Mouse (Mus musculus): ENCODE data around the gene Ndufv3.

Gene Ndufv3

DNA sequence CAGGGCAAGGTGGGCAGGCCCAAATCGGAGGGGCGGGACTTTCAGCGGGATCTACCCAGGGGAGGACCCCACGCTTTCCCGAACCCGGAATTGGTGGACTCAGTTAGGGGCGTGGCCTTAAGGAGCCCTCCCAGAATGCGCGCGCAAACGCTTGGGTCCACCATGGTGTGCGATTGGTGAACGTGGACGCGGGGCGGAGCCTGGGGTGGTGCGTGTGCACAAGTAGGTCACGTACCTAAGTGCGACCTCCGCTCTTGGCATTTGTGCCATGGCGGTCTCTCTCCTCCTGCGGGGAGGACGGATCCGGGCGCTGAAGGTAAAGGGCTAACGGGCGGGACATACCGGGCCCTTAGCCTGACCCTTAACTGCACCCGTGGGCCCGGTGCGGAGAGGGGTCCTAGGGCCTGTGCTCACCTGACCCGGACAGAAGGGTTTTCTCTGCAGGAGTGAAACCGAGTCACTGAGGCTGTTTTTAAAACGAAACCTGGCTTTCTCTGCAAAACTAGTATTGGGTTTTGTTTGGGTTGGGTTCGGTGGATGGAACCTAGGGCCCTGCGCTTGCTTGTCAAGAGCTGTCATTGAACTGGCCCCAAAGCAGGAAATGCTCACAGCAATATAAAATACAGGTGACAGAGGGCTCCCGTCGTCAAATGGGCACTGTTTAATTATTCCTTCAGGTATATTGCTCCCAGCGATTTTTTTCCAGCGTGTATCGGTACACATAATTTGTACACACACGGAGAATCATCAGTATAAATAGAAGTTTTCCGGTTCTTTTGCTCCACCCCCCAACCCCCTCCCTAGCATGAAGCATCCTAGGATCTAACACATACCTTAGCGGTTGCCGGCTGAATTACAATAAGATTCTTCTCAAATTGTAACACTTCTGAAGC lies at the start of gene Ndufv3, which contains the start of gene Wdr4:
Ndufv3 (plus strand) TSS at position 170 of the 893 bp plus-strand sequence.
Wdr4 (minus strand) TSS at position 35 of the 893 bp plus-strand sequence.
- peak; percentile 99 for DNase-seq (ENCODE audit: low read depth, low spot score)

DNA sequence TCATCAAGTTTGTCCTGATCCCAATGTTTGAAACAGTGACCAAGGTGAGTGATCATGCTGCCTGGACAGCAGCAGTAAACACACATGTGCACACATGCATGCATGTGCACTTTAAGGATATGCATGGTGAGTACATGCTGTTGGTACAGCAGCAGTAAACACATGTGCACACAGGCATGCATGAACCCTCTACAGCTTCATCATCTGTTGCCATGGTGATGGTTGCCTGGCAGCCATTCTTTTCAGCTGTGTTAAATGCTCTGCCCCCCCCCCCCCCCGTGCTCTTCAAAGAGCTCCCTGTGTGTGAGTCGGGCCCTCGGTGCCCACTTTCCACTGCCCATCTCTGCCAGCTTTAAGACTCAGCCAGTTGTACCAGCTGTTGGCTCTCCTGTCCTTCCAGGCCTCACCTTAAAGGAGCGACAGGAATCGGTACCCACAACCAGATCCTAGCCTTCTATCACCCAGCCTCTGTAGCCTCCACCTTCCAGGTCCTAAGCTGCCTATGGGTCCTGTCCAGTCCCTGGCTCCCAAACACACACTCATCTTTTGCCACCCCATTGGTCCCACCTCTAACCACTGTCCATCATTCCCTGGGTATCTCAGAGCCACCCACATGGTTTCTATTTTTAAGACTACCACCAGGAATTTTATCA lies 49.0 kb upstream of the Ndufv3 start:
- DNase-seq (ENCODE audit: low read depth, low spot score), result no peak

DNA sequence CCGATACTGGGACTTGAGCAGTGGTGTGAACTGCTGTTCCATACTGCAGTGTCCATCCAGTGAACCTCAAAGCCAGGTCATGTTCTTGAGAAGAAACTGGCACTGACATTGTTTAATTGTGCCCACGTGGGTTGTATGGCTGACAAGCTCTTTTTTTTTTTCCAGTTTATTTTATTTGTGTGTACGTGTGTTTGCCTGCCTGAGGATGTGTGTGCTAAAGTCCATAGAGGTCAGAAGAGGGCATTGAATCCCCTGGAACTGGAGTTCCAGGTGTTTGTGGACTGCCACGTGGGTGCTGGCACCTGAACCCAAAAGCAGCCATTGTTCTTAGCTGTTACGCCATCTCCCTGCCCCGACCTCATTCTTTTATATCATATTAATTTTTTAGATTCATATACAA lies 45.5 kb upstream of the Ndufv3 start:
- no peak for DNase-seq (ENCODE audit: low read depth, low spot score)

DNA sequence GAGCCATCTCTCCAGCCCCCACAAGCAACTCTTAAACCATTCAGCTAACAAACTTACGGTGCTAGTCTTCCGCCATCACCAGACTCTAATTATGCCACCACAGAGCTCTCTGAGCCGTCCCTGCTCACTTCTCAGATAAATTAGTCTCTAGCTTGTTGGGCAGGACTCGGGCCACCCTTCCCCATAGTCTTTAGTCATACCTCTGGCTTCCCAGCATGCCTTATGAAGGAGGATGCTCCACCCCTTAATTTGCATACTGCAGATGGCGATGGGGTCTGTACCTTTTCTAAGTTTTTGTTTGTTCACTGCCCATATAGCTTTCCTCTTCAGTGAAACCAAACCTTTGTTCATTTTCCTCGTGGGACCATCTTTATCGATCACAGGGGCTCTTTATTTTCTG lies 41.3 kb upstream of the Ndufv3 start:
- DNase-seq (ENCODE audit: low read depth, low spot score), result no peak

DNA sequence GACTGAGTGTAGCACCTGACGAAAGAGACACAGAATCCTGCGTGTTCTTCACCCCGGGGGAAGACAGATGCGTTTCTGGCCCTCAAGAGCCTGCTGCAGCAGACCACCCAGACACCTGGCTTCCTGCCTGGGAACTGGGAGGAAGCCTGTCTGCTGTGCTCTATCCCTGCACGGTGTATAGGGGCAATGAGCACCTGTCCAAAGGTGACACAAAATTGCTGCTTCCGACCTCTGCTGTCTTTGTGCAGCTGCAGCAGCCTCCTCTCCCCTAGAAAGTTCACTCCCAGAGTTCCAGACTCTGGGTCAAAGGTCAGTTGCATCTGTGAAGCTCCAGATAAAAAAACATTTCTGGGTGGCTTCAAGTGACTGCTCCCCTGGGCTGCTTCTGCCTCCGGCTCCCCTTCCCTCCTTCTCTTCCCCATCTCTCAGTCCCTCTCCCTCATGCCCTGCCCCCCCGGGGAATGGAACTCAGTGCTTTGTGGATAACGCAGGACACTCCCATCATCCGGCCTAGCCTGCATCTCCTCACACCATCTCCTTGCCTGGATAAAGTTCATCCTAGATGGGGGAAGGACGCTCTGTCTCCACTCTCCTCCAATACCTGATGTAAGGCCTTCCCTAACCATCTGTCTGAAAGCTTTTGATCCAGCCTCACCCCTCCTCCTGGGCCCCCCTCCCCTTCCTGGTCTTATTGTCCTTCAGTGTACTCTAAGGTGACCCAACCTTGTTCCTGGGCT lies 40.6 kb upstream of the Ndufv3 start:
- DNase-seq (ENCODE audit: low read depth, low spot score), result no peak

DNA sequence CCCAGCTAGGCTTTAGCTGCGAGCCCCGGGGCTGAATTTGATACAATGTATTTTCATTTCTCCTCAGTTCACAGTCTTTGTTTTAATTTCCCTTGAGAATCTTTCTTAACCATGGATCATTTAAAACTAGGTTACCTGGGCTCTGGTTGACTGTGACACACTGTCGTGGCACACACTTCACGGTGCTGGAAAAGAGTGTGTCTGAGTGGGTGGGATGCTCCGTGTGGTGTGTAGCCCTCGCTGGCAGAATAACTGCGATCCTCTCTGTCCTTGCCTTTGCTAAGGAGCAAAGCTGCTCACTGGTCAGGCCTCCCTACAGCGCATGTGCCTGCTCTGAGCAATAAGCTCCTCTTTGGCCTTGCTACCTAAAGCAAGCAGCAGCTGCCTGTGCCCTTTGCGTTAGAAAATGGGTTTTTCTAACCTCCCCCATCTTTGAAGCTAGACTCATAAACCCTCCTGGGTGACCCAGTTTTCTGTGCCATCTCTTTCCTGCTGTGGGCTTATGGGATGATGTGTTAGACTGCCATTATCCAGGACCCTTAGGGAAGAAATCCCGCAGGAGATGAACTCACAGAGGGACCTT lies 33.2 kb upstream of the Ndufv3 start:
- no peak for DNase-seq (ENCODE audit: low read depth, low spot score)

DNA sequence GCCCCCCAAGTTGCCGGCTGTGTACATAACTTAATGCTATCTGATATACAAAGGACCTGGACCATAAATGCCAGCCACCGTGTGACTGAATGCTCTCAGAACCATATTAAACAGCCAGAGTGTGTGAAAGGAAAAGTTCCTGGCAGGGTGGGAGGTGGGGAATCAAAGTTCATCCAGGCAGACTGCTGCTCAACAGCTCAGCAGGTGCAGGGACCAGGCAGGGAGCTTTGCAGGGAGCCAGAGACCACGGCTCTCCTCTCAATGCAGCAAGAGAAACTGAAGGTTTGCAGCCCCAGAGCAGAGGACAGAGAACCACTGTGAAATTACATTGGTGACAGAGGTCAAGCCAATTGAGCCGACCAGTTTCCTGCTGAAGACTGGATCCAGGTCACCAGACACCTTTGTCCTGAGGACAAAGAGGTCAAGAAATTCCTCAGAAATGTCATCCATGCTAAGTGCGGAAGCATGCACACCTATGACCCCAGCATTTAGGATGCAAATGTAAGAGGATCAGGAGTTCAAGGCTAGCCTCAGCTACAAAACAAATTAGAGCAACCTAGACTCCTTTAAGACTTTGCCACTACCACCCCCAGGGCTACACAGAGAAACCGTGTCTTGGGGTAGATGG lies 32.4 kb upstream of the Ndufv3 start:
- no peak for DNase-seq (ENCODE audit: low read depth, low spot score)

DNA sequence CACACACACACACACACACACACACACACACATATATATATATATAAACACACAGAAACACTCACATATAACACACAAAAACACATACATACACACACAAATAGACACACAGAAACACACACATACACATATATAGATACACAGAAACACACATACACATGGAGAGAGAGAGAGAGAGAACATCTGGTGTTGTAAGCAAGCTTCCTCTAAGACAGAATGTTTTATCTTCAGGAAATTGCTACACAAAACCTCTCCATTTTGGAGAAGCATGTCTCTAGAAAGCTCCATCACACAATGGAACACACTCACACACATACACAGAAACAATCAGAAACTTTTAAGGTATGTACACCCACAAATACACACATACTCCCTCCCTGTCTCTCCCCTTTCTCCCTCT lies 28.6 kb upstream of the Ndufv3 start:
- DNase-seq (ENCODE audit: low read depth, low spot score), result no peak

DNA sequence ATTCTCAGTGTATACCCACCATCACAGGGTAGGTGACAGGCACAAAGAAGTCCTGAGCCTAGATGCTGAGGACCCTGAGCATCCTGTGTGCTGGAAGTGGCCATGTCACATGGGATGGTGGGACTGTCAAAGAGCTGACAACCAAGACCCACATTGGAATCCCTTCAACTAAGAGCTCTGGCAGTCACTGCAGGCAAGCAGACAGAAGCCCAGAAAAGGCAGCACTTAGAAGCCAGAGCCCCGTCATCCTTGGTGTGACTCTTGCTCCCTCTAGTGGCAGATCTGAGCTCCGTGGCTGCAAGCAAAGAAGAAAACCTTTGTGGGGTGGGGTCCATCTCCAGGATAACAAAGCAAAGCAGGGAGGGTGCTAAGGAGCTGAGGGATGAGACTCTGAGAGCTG lies 27.5 kb upstream of the Ndufv3 start:
- peak; percentile 68 for DNase-seq (ENCODE audit: low read depth, low spot score)

DNA sequence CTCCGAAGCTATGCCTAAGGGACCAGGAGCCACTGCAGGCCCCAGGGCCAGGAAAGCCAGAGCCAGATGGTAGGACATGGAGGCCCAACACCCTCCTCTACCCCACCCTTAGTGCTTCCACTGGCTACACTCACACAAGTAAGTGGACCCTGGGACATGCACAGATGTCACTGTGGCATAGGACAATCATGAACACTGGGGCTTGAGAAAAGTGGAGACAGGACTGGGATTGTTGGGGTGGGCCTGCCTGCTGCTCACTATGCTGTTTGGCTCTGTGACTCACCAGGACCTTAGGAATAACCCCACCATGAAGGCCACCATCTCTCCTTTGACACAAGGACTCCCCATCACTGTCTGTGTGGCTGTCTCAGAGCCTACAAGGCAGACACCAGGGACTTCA lies 24.9 kb upstream of the Ndufv3 start:
- DNase-seq (ENCODE audit: low read depth, low spot score), result no peak

DNA sequence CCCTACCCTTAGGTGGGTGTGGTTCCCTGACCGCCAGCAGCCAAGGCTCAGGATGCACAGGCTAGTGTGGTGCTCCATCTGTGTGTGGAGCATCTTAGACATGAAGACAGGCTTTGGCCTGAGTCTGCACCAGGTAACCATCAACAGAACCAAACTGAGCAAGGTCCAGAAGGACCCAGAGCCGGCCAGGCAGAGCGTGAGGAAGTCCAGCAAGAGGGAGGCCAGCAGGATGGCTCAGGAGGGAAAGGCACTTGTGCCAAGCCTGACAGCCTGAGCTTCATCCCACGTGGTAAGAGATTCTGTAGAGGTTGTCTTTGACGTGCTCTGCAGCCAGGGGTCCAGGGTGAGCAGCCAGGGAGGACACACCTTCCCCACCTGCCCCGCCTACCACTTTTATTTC lies 22.2 kb upstream of the Ndufv3 start:
- no peak for DNase-seq (ENCODE audit: low read depth, low spot score)

DNA sequence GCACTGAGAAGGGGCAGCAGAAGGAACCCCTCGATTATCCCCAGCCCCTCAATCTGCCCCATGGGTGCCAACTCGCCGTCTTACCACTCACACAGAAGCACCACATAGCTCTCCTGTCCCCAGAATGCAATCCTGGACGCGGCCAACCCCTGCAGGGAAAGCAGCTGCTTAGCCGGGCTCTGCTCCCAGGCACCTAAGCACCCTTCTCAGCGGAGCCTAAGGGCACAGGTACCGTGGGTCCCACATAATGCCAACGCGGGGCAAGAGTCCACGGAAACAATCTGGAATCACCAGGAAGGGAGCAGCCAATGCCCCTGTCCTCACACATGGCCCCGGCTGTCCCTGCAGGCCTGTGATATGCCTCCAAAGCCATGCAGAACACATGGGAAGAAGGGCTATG lies 20.2 kb upstream of the Ndufv3 start:
- DNase-seq (ENCODE audit: low read depth, low spot score), result no peak

DNA sequence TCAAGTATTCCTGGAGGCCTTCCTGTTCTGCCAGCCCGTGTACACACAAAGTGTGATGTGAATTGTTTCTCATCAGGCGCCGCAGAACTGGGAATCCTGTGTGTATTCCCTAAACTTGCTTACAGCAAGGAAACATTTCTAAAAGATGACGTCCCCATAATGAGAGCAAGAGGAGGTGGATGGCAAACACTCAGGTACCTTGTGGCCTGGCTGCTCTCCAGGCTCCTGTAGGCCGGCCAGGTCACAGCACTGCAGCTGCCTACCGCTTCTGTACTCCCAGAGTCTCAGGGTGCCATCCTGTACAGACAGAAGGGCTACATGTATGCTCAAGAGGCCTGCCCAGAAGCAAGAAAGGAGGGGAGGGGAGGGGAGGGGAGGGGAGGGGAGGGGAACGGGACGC lies 19.5 kb upstream of the Ndufv3 start:
- DNase-seq (ENCODE audit: low read depth, low spot score), result no peak

DNA sequence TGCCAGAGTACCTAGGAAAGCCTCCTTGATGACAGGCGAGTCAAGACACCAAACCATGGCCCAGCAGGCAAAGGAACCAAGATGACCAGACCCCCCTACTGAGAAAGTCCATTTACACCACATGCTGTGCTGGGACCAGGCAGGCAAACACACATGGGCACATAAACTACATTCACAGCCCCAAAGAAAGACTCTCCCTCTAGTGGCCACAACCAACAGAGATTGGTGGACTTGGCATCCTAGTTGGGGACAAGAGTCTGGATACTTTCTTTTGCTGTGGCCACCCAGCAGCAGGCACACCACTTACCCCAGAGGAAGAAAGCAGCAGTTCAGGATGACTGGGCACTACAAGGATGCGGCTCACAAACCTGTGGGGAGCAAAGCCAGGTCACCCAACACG lies 19.0 kb upstream of the Ndufv3 start:
- no peak for DNase-seq (ENCODE audit: low read depth, low spot score)

DNA sequence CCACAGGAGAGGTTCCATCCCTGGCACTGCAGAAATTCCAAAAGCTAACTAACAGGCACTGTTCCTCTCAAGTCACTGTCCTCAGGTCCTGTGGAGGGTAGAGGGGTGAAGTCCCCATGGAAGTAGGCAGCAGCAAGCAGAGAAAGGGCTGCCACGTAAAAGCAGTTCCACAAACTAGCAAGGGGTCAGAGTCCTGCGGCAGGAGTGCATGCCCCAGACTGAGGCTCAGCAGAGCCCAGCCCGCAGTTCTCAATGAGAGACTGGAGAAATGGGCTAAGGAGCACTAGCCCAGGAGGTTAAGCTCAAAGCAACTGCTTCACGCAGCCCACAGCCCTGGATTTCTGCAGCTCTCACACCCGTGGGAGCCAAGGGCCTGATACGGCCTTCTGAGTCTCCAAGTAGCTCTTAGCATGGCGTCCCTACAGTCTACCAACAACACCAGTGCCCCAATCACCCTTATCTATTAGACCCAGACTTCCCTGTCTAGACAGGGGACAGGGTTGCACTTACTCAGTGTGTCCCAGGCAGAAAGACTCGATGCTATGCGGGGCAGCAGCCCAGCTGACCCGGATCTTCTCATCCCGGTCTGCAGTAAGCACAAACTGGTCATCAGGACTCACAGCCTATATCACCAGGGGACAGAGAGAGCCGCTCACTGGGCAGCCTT lies 17.5 kb upstream of the Ndufv3 start:
- no peak for DNase-seq (ENCODE audit: low read depth, low spot score)

DNA sequence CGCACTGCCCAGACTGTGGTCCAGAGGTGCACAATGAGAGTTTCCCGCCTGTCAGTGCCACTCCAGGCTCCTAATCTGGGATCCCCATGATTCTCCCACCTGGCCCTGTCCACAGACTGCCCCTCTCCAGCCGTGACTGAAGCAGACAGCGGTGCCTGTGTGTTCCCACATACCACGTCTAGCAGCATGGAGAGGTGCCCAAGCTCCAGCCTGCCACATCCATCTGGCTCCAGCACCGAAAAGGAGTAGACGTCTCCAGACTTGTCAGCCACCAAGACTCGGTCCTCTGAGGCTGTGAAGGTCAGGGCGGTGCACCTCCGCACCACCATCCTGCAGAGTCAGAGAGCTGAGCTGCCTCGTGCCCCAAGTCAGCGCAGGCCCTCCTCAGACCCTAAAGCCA lies 16.6 kb upstream of the Ndufv3 start:
- DNase-seq (ENCODE audit: low read depth, low spot score), result no peak

DNA sequence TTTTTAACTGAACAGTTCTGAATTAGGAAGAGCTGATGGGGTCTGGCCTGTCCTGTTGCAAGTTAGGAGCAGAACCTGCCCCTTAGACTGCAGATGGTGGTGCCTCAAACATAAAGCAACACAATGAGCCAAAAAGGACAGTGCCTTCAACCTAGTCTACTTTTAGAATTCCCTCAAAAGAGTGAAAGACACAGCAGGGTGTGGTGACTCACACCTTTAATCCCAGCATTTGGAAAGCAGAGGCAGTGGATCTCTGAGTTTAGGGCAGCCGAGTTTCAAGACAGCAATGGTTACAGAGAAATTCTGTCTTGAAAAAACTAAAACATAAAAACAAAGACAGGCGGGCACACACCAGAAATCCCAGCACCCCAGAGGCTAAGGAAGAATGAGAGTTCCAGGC lies 16.0 kb upstream of the Ndufv3 start:
- DNase-seq (ENCODE audit: low read depth, low spot score), result no peak

DNA sequence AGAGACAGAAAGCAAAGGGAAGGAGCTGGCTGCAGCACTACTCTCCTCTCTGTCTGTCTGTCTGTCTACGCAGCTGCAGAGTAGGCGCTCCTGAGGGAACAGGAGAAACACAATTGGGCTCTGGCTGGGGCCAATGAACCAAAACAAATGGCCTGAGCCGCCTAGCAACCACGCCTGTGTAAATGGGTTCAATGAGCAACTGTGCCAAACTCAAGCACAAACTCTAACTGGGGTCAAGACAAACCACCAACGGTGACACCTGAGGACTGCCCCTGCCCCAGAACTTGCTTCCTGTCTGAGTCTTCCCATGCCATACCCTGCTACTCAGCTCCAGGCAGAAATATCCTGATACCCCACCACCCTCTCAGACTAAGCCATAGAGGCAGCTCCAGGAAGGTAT lies 14.9 kb upstream of the Ndufv3 start:
- no peak for DNase-seq (ENCODE audit: low read depth, low spot score)

DNA sequence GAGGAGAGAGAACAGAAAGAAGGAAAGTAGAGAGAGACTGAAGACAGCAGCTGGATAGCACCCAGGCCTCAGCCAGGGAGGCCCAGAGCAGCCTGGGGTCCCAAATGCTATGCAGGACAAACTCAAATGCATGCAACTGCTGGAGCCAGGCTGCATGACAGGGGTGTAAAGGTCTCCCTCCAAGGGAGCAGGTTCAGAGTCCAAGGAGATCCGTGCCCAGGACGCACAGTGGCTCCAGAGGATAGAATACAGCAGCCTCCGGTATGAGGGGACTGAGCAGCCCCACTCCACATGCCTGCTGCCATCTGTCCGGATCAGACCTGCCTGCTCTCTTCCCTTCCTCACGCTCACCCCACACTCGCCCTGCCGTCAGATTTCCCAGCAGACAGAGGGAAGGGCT lies 13.6 kb upstream of the Ndufv3 start:
- DNase-seq (ENCODE audit: low read depth, low spot score), result no peak

DNA sequence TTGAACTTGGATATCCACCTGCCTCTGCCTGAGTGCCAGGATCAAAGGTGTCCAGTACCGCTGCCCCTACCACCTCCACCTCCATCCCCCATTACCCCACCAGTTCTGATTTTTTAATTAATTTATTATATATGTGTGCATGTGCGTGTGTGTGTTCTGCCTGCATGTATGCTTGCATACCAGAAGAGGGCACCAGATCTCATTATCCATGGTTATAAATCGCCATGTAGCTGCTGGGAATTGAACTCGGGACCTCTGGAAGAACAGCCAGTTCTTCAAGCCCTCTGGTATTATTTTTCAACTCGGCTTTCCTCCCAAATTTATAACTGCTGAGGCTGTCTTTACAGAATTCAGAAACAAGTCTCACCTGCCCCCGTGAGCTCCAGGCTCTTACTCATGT lies 9.0 kb upstream of the Ndufv3 start:
- no peak for DNase-seq (ENCODE audit: low read depth, low spot score)

All from skeletal muscle tissue, adult 2 months (tissue).